Mouse (Mus musculus): ENCODE data around the gene Zbtb38.

DNA sequence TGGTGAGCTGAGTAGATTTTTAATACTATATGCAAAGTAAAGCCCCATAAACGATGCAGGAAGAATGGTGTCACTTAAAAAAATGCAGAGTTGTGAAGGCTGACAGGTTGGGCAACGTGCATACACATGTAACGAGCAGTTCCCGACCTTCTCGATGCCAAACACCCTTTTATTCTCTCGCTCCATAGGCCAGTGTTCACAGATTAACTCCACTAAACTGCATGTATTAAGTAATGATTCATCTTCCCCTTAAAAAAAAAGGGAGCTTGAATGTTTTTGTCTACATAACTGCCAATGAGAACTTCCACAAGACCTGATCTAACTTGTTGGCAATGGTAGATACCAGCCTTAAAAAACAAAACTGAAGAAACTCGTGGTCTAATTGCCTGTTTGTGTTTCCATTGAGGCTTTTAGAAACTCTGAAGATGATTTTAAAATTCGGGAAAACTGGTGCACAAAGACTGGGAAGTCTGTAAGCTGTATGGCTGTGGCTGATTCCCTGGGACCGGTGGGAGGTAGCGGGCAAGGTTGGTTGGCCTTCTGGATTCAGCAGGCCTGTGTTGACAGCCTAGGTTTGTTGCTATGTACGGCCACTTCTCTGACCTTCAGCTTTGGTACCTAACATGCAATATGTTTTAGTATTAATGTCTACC lies 32.0 kb downstream of the Zbtb38 start:
- TF ChIP-seq CTCF (IDR thresholded peaks at IDR 0.05; ENCODE audit: low read depth, low read length), result no peak
- no peak for TF ChIP-seq POLR2A (IDR thresholded peaks at IDR 0.05; ENCODE audit: extremely low read depth, insufficient read depth, low read length)

All from liver, adult 2 months (tissue).